Mouse (Mus musculus) right cerebral cortex, postnatal 4 days (tissue): ENCODE measurements around the gene Capn10.
A peak's percentile ranks its signal among the peaks of the same experiment; 100 is the strongest.
"Not testable (repeated sequence)": the region's sequence is repeated elsewhere in the genome, so short reads cannot be mapped to it uniquely, and the experiment has no call there.

ENCODE experiments used
- DNase-seq: peaks from one replicate; pipeline ENCODE4 v3.0.0-alpha.2; 2022

Capn10 gene

GRCm38 (mm10) chr1:92920474-92921200 is 13.5 kb upstream of the Capn10 start:
- DNase-seq: no peak

GRCm38 (mm10) chr1:92921496-92921895 is 12.7 kb upstream of the Capn10 start:
- no peak for DNase-seq

- no peak for DNase-seq
Measured at GRCm38 (mm10) chr1:92930171-92930706, 3.9 kb upstream of the Capn10 start.

GRCm38 (mm10) chr1:92933611-92934010 is 565 bp upstream of the Capn10 start:
- no peak for DNase-seq

- peak; percentile 67 for DNase-seq
Measured at GRCm38 (mm10) chr1:92935054-92935962, 1.1 kb downstream of the Capn10 start.

- no peak for DNase-seq
Measured at GRCm38 (mm10) chr1:92935977-92936376, 1.8 kb downstream of the Capn10 start.

- DNase-seq: no peak
Measured at GRCm38 (mm10) chr1:92936467-92936866, 2.3 kb downstream of the Capn10 start.

- no peak for DNase-seq
Measured at GRCm38 (mm10) chr1:92937797-92938196, 3.6 kb downstream of the Capn10 start.

- DNase-seq: no peak
Measured at GRCm38 (mm10) chr1:92939746-92940145, 5.6 kb downstream of the Capn10 start.

GRCm38 (mm10) chr1:92943219-92943989 is 9.2 kb downstream of the Capn10 start:
- no peak for DNase-seq

GRCm38 (mm10) chr1:92947966-92948365 is 13.8 kb downstream of the Capn10 start:
- DNase-seq: no peak

- no peak for DNase-seq
Measured at GRCm38 (mm10) chr1:92949426-92949825, 15.2 kb downstream of the Capn10 start.

GRCm38 (mm10) chr1:92950607-92951006 is 16.4 kb downstream of the Capn10 start, which contains the start of gene Gpr35:
TSS of gene Gpr35 (plus strand) at chr1:92950865.
- no peak for DNase-seq

GRCm38 (mm10) chr1:92953641-92954040 is 19.5 kb downstream of the Capn10 start:
- DNase-seq: no peak

- peak; percentile 79 for DNase-seq
Measured at GRCm38 (mm10) chr1:92956571-92957335, 22.6 kb downstream of the Capn10 start.

- no peak for DNase-seq
Measured at GRCm38 (mm10) chr1:92958999-92959398, 24.8 kb downstream of the Capn10 start.

GRCm38 (mm10) chr1:92970791-92971190 is 36.6 kb downstream of the Capn10 start:
- not testable (repeated sequence) for DNase-seq

- no peak for DNase-seq
Measured at GRCm38 (mm10) chr1:92971879-92972795, 38.0 kb downstream of the Capn10 start.

GRCm38 (mm10) chr1:92972854-92973253 is 38.7 kb downstream of the Capn10 start:
- peak; percentile 46 for DNase-seq

- DNase-seq: no peak
Measured at GRCm38 (mm10) chr1:92976141-92976566, 42.0 kb downstream of the Capn10 start.

GRCm38 (mm10) chr1:92978645-92979044 is 44.5 kb downstream of the Capn10 start:
- no peak for DNase-seq
